Mouse (Mus musculus) olfactory bulb, adult 2 months (tissue): ENCODE results near the gene Tspan14.

ENCODE experiments used
- CTCF ChIP-seq: fragments of 200-500 bp; IDR thresholded peaks from 2 replicates; pipeline ENCODE4 v1.5.1; 2012; ENCODE audit warnings: low read depth, mild to moderate bottlenecking, low read length, moderate library complexity; ENCODE audit not compliant: insufficient read depth
- POLR2A ChIP-seq: fragments of 200-500 bp; IDR thresholded peaks from 2 replicates; pipeline ENCODE4 v1.6.1; 2012; ENCODE audit warnings: mild to moderate bottlenecking, low read depth, low read length, moderate library complexity; ENCODE audit not compliant: insufficient read depth

- TF ChIP-seq POLR2A: no peak
- no peak for TF ChIP-seq CTCF
Observed at GRCm38 (mm10) chr14:41001576-41001975, 35.0 kb upstream of the Tspan14 start.
